Mouse (Mus musculus) cerebellum, adult 11-12 months (tissue): ENCODE measurements at regions not wholly inside any gene's neighbourhood (a gene's known extent, or its start where the extent isn't known, plus 50 kb on each side); places are given as distances from the start of the nearest gene placed in this dataset.

Source experiments
- DNase-seq: peaks from one replicate; pipeline ENCODE4 v3.0.0; 2022

DNA sequence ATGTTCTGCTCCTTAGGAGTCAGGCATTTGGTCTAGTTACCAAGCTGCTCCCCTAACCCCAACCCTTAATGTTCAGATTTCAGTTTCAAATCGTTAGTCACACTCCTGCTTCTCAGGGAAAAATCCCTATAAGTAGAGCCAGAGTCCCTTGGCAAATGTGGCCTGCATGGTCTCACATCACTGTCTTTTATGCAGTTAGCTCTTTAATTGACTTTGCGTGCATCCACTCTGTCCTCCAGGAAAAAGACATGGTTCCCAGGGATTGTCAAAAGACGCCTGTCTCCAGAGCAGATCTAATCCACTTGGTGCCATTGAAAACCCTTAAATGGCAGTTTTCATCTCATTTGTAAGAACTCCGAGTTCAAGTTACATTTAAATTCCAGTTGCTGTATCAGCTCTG lies 256.3 kb upstream of the Lyplal1 start:
- no peak for DNase-seq

DNA sequence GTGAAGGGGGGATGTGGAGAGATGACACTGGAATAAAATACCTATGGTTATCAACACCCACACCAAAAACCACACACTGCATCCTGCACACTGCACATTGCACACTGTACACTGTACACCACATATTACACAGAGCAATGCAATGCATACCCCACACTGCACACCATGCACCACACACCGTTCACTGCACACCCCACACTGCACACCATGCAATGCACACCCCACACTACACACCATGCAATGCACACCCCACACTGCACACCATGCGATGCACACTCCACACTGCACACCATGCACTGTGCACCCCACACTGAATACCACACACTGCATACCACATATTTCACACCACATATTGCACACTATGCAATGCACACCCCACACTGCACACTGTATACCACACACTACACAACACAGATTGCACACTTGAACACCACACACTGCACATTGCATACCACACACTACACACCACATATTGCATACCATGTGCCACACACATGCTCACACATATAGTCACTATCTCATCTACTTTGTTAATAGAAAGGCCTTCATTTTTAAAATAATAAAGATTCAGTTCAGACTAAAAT lies 255.8 kb upstream of the Lyplal1 start:
- no peak for DNase-seq

DNA sequence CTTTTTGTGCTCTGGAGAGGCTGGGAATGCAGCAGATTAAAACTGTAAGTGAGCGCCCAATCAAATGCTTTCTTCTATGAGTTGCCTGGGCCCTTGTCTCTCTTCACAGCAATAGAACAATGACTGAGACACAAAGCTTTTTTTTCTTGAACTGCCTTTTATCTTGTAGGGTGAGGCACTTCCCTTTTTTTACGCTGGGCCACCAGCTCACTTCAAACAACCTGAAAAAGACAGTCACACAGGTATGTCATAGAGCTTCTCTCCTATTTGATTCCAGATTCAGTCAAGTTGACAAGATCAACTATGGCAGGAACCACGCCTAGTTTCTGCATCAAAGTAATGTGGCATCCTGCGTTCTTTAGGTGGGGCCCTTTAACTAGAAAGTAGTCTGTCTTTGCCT lies 246.2 kb upstream of the Lyplal1 start:
- no peak for DNase-seq

DNA sequence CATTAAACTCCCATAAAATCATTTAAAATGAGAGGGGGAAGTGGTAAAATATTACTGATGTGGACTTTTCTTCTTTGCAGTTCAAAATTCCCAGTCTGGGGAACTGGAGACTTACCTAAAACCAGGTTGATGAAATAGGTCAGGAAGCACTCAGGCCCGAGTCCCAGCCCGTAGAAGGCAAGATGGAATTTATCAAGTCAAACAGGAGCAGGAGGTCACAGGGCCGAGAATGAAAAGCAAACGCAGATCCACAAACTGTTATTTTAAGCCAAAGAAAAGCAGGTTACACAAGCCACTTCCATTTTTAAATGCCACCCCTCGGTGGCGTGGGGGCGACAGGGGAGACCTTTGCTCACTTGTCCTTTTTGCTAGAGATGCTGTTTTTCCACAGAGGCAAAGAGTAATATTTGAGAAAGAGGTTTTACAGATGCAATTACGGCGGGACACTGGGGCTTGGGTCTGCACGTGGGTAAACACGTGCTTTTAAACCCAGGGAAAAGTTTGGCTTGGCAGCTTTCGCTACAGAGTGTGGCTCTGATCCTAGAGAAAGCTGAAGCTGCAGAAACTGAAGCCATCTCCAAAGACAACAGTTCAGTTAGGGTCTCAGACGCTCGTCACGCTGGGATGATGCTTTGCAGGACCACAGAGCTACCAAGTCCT lies 241.0 kb upstream of the Lyplal1 start:
- no peak for DNase-seq

DNA sequence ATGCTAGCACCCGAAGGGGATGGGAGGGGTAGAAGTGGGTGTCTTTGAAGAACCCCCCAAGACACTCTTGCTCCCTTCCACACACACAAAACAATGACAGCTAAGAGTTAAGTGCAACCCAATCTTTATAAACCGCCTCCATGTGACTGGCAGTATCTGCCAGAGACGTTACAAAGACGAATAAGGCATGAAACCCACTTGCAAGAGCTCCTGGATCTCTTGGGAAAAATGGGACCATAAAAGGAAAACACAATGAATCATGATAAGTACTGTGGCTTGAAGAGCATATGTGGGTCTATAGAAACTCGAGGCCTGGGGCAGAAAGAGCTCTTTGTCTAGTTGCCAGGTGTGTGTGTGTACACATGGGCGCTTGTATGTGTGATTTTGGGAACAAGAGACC lies 237.6 kb upstream of the Lyplal1 start:
- DNase-seq: no peak

DNA sequence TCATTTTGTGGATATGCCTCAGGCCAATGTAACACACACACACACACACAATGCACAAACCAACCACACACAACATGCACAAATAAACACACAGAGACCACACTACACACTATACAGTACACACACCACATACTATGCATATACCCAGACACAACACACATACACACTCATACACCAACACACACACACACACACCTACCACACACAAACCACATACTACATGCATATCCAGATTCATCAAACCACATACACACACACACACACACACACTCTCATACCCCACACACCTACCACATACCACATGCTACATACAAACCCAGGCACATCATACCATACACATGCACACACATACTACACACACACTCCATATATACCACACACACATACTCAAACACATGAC lies 237.0 kb upstream of the Lyplal1 start:
- no peak for DNase-seq

DNA sequence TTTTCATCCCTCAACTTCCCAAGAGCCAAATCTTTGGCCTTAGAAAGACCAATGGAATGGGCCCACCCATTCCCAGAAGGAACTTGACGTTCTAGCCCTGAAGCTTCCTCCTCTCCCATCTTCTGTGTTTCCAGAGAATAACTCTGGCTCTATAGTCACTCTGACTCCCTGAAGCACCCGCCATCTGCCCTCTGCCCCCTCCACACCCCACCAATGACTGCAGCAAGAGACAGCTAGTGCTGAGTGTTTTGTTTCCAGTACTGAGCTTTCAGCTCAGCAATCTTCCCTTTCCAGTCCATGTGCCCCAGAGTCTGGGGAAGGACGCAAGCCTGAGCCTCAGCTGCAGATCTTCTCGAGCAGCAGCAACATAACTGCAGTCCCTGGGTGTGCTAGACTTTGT lies 233.3 kb upstream of the Lyplal1 start:
- DNase-seq: no peak

DNA sequence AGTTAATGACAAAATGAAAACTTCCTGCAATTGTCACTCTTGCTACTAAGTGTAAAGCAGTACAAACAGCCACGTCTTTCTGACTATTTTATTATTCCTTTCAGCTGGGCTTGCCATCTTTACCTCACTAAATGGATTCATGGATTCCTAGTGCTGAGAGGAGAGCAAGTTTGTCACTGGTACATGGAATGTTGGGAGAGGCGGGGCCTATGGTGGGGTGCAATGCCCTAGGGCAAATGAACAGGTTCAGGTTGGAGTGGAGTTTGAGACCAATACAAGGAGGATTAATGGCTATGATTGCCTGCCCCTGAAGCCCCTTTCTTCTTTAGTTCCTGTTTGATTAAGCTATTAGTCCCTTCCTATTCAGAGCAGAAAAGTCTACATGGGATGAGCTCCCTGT lies 232.9 kb upstream of the Lyplal1 start:
- DNase-seq: no peak

DNA sequence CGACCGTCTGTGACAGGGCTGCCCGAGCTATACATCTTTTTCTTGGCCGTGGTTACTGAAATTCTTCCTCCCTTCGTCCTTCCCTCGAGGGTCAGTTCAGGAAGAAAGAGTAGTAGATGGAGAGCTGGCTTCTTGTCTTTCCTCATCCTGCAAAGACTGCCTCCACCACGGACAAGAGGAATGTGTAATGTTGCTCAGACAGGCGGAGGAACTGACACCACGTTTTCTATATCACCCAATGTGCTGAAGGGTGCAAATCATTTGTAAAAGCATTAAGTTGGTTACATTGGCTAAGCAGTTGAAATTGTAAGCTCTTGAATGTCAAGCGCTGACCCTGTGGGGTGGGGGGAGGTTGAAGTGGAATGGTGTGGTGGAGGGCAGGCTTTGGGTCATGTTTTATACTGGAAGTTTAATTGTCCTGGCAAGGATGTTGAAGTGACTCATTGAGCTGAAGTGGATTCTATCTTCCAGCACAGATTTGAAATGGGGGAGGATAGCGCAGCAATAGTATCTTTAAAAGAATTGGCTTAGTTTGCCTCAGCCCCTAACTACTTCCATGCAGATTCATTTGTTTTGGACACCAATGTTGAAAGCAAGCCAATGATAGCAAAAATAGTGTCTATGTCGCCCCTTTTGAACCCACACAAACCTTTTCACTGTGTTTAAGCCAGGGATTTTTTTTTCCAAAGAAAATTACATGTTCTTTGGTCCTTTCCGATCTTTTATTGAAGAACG lies 230.5 kb upstream of the Lyplal1 start:
- DNase-seq: no peak

DNA sequence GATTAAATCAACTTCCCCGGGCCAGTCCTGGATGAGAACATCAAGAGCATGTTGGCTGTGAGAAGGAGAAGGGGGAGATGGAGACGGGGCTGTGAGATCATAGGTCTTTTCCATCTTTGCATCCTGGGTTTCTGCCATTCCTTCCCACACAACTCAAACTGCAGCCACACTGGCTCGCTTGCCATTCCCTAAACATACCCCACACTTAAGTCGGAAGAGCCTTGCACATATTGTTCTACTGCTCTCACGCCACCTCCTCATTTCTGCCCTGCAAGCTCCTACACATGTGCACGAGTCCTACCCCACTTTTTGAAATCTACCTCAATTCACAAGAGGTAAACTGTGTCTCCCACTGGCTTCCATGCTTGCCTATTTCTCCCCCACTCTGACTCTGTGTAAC lies 228.3 kb upstream of the Lyplal1 start:
- no peak for DNase-seq

DNA sequence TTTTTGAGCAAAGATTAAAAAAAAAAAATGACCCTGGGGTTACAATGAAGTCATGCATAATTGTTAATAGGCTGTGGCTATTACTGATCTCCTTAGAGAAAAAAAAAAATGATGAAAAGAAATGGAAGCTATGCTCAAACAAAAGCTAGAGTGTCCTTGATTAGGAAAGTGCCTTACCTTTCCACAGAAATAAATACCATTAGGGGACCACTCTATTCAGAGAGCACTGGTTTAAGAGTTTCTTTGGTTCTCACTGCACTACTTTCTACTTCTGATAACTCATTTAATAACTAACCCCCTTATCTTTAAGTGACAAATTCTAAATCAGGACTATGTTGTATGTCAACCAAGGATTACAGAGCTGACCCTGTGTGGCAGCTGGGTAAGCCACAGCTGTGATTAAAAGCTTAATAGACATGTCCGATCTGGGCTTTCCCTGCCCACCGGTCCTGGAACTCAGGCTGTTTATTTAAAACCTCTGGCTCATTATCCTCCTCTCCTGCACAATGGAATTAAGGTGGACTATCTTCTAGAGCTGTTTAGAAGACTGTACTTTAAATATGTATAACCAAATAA lies 225.9 kb upstream of the Lyplal1 start:
- DNase-seq: no peak

DNA sequence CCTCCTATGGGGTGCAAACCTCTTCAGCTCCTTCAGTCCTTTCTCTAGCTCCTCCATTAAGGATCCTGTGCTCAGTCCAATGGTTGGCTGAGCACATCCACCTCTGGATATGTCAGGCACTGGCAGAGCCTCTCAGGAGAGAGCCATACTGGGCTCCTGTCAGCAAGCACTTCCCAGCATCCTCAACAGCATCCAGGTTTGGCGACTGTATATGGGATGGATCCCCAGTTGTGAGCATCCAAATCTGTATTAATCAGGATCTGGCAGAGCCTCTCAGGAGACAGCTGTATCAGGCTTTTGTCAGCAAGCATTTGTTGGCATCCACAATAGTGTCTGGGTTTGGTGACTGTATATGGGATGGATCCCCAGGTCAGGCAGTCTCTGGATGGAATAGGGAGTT lies 225.3 kb upstream of the Lyplal1 start:
- no peak for DNase-seq

DNA sequence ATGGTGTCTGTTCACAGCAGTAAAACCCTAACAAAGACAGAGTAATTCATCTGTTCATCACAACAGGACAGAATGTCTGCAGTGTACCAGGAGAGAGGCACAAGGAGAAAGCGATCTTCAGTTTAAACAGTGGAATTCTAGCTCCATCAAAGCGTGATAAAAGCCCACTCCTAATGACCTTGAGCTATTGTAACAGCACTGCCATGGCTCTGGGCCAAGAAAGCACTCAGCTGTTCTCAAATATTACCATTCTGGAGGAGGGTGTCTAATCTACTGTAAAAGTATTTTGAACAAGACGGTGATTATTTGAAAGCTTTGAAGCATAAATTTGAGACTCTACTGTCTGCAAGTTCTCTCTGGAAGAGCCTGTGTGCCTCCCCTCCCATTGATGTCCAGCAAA lies 224.8 kb upstream of the Lyplal1 start:
- DNase-seq: no peak

DNA sequence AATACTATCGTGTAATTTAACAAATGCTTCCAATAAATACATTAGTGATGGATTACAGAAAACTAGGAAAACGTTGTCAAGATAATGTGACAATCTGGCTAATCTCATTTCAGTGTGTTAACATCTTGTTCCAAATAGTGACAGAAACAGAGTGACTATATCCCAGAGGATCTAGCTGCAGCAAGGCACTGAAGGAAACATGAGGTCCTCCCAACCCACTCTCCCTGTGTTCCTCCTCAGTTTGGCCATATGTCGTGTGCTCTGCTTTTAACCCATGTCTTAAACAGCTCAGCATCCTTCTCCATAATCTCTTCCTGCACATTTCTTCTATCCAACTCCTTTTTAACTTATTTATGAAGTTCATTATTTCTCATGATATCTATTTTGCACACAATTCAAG lies 223.6 kb upstream of the Lyplal1 start:
- no peak for DNase-seq

DNA sequence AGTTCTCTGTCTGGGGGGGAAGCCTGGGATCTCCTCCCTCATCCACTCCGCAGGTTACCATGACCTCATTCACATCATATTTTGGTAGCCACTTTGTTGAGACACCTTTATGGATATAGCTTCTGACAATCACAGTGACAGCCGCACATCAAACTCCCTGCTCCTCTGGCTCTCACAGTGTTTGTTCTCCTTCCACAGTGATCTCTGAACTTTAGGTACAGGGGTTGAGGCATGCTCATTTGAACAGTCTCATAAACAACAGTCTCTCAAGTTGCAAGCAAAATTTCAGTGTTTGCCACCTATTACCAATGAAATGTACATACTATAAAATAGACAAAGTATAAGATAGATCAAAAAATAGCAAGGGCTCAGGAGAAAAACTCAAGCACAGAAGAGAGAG lies 200.2 kb upstream of the Lyplal1 start:
- DNase-seq: no peak

DNA sequence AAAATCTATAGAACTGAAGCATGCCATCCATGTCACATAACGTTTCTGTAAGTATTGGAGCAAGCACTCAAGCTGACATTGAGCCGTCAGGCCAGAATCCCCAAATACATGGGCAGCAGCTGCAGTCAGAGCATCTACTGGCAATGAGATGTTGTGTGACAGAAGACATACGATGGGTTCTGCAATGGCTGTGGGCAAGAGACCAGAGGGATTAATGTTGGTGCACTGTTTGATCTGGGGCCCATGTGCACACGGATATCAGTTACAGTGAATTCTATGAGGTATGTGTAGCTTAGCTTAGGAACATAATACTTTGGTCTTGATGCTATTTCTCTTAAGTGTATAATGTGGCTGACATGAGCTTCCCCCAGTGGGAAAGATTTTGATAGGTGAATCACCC lies 197.1 kb upstream of the Lyplal1 start:
- no peak for DNase-seq

DNA sequence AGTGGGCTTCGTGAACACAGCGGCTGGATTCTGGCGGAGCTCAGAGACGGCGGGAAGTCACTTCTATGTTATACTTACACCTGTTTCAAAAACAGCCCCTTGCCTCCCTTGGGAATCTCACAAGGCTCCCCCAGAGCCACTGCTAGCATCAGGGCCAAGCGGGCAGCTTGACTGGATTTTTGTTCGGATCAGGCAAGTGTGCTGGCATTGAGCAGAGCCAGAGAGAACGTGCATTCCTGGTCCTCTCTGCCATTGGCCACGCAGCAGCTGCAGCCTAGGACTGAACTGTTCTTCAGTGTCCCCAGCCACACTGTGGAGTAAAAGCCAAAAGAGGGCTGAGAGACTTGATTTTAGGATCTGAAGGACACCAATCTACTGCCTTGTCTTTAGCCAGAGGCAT lies 195.6 kb upstream of the Lyplal1 start:
- no peak for DNase-seq

DNA sequence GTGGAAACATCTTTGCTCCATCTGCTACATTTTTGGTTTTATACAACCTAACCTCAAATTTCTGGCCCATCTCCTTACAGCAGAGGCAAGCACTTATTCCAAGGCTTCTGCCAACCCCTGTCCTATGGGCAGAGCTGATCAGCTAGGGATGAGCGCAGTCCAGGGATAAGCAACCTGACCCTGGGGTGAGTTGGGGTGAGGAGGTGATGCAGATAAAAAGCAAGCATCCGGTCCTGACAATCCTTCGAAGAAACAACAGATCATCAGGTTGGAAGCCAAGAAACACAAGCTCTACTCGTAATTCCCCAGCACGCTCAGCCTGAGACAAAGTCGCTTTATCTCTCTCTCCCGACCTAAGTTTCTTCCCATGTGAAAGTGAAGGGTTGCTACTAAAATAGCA lies 194.9 kb upstream of the Lyplal1 start:
- no peak for DNase-seq

DNA sequence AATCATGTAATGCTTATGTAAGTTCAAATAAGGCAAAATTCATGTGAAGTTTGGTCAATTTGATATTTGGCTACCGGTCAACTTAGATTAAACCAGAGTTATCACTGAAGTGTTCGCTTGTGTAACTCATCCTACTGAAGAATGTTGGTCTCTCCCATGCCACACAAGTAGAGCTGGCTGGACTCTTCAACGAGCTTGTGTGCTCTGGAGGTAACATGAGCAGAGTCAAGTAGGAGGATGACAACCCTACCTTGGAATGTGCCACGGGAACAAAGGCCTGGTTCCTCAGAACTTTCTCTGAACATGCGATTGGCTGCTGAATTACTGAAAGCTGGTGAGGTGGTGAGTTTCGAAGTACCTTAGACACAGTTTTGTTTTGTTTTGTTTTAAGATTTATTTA lies 190.5 kb upstream of the Lyplal1 start:
- DNase-seq: no peak

DNA sequence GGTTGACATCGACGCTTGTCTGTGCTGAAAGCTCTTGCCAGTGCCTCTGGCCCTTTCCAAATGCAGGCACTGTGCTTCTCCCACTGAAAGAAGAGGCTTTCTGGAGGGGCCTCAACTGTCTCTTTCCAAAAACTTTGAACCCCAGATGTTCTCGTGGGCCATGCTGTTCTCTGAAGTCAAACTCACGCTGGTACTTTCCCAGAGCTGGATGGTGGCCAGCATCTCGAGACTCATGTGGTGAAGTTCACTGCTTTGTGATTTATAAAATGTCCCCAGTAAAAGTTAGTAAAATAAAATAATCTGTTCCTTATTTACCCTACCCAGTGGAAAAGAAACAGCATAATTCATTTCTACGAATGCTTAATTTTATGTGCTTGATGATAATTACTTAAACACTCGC lies 180.4 kb upstream of the Lyplal1 start:
- DNase-seq: no peak

DNA sequence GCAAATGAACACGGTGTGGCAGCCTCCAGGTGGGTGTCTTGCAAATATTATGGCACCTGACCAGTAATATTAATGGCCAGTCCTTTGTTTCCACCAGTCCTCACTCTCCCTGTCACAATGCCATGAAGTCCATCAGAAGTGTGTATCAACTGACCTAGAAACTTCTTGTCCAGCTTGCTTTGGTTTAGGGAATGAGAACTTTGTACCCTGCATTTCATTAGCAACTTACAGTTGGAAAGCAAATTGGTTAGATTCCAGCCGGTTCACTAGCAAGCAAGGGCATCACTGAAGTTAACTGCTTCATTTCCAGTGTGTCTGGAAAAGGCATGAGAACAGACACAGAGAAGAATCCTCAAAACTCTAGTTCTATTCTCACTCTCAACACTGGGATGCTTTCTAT lies 178.1 kb upstream of the Lyplal1 start:
- DNase-seq: no peak

DNA sequence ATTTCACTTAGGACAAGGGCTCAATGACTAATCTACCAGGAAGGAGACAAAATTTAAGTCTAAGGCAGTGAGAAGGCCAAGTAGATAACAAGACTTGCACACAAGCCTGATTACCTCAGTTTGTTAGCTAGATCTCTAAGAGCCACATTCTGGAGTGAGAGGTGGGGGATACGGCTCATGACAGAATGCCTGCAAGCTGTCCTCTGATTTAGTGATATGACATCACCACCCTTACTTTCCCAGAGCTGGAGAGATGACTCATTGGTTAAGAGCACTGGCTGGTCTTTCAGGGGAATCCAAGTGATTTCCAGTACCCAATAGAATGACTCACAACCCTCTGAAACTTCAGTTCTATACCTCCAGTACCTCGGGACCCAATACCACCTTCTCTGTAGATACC lies 177.5 kb upstream of the Lyplal1 start:
- no peak for DNase-seq

DNA sequence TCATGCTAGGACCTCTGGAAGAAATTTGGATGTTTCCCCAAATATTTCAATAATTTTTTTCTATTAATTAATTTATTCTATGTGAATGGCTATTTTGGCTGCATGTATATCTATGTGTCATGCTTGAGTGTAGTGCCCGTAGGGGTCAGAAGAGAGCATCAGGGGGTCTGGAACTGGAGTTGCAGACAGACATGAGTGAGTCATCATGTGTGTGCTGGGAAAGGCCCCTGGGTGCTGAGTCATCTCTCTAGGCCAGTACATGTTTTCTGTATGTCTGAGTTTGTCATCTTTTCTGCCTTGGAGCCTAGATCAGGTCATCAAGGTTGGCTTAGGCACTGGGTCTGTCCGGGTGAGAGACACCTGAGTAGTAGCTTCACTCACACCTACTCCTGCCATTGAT lies 172.0 kb upstream of the Lyplal1 start:
- DNase-seq: no peak

DNA sequence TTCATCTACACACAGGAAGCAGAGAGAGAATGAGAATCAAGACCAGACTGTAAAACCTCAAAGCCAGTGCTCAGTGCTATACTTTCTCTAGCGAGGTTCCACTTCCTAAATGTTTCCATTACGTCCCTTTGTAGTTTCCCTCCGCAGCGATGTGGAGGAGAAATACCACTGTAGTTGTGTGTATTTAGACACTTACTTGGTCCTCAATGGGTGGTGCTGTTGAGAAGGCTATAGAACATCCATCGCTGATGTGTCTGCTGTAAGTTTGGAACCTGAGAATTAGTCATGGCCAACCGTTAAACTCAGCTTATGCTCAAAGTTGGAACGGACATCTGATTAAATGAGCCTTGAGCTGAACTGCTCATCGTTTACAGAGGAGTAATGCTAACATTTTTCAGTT lies 170.7 kb upstream of the Lyplal1 start:
- no peak for DNase-seq
